Mouse (Mus musculus) CH12.LX (cell line): ENCODE measurements around the gene Rbpms2. TPM values are rescaled to one million over a fixed set of nuclear protein-coding genes. Genes with fewer than 3 reads are reported as not detected.

Experiments used
- DNase-seq: peaks from one replicate; pipeline ENCODE4 v3.0.0-alpha.2; 2013; ENCODE audit errors: extremely low read depth
- H3K27ac ChIP-seq: 2 replicates; pipeline ENCODE4 v1.5.1; 2012; ENCODE audit warnings: low read depth, mild to moderate bottlenecking, control low read depth, moderate library complexity; ENCODE audit not compliant: insufficient read depth
- H3K27me3 ChIP-seq: replicated peaks from 2 replicates; pipeline ENCODE3; 2012; ENCODE audit warnings: inconsistent platforms
- H3K36me3 ChIP-seq, 2 experiments: replicated peaks in 1 of 2; 2 replicates each; pipeline versions ENCODE3 to v1.6.1; 2012; ENCODE audit warnings: inconsistent platforms in 1 of 2, low read length in 1 of 2, mild to moderate bottlenecking in 1 of 2, mixed read lengths in 1 of 2, moderate library complexity in 1 of 2; ENCODE audit not compliant: control insufficient read depth in 1 of 2, insufficient read depth in 1 of 2
- H3K4me1 ChIP-seq, 2 experiments: 2 replicates each; pipeline ENCODE4 v1.6.1; 2012; ENCODE audit warnings: inconsistent platforms in 1 of 2, moderate library complexity in 1 of 2; ENCODE audit not compliant: insufficient read depth in 2 of 2, control insufficient read depth in 1 of 2
- H3K4me2 ChIP-seq: 2 replicates; pipeline ENCODE4 v1.6.1; 2012; ENCODE audit warnings: low read depth, mild to moderate bottlenecking, control low read depth; ENCODE audit not compliant: poor library complexity, insufficient read depth, severe bottlenecking
- H3K4me3 ChIP-seq, 3 experiments: fragments of 150-350 bp in 1 of 3; sonication (generic) in 1 of 3; replicated peaks in 1 of 3; 2 replicates each; pipeline versions ENCODE3 to v1.5.1; 2011 to 2012; ENCODE audit warnings: low read depth in 2 of 3, low read length in 2 of 3, mild to moderate bottlenecking in 2 of 3, moderate library complexity in 2 of 3, control low read depth in 1 of 3, improper control_type of control experiment in 1 of 3, inconsistent platforms in 1 of 3, mixed read lengths in 1 of 3; ENCODE audit not compliant: poor library complexity in 1 of 3
- H3K79me2 ChIP-seq: replicated peaks from 2 replicates; pipeline ENCODE4 v1.6.1; 2012; ENCODE audit warnings: mild to moderate bottlenecking, moderate library complexity; ENCODE audit not compliant: control insufficient read depth, poor library complexity, insufficient read depth, severe bottlenecking; ENCODE audit errors: extremely low read depth
- H3K9ac ChIP-seq: 2 replicates; pipeline ENCODE4 v1.6.1; 2012; ENCODE audit warnings: low read depth, mild to moderate bottlenecking, control low read depth, moderate library complexity; ENCODE audit not compliant: insufficient read depth
- H3K9me3 ChIP-seq: replicated peaks from 2 replicates; pipeline ENCODE3; 2012; ENCODE audit warnings: low read length, inconsistent platforms, mixed read lengths
- BHLHE40 ChIP-seq: IDR thresholded peaks from 2 replicates; pipeline ENCODE4 v1.6.1; 2011; ENCODE audit warnings: mild to moderate bottlenecking, low read depth, low read length, improper control_type of control experiment
- CHD1 ChIP-seq: IDR thresholded peaks from 2 replicates; pipeline ENCODE4 v1.6.1; 2012; ENCODE audit warnings: low read depth, low read length, improper control_type of control experiment, inconsistent platforms
- CHD2 ChIP-seq: IDR thresholded peaks from 2 replicates; pipeline ENCODE4 v1.6.1; 2011; ENCODE audit warnings: low read length, improper control_type of control experiment
- CTCF ChIP-seq, 2 experiments: IDR thresholded peaks in 1 of 2; conservative IDR thresholded peaks in 1 of 2; 2 replicates each; pipeline ENCODE4 v1.5.1; 2011 to 2012; ENCODE audit warnings: low read depth in 2 of 2, low read length in 2 of 2, improper control_type of control experiment in 1 of 2, inconsistent platforms in 1 of 2, mild to moderate bottlenecking in 1 of 2, moderate library complexity in 1 of 2
- E2F4 ChIP-seq: IDR thresholded peaks from 2 replicates; pipeline ENCODE4 v1.6.1; 2011; ENCODE audit warnings: low read depth, low read length, improper control_type of control experiment; ENCODE audit not compliant: insufficient replicate concordance
- GABPA ChIP-seq: IDR thresholded peaks from 2 replicates; pipeline ENCODE4 v1.6.1; 2012; ENCODE audit warnings: low read depth, low read length, improper control_type of control experiment, inconsistent platforms; ENCODE audit not compliant: insufficient replicate concordance
- HCFC1 ChIP-seq: IDR thresholded peaks from 2 replicates; pipeline ENCODE4 v1.6.1; 2012; ENCODE audit warnings: low read depth, mild to moderate bottlenecking, inconsistent platforms, low read length, improper control_type of control experiment
- JUN ChIP-seq: IDR thresholded peaks from 2 replicates; pipeline ENCODE4 v1.6.1; 2011; ENCODE audit warnings: low read depth, mild to moderate bottlenecking, low read length, improper control_type of control experiment, moderate library complexity; ENCODE audit not compliant: insufficient read depth
- JUND ChIP-seq: conservative IDR thresholded peaks from 2 replicates; pipeline ENCODE4 v1.6.1; 2011; ENCODE audit warnings: low read depth, low read length, improper control_type of control experiment
- KAT2A ChIP-seq: IDR thresholded peaks from 2 replicates; pipeline ENCODE4 v1.6.1; 2012; ENCODE audit warnings: low read length, improper control_type of control experiment, inconsistent platforms; ENCODE audit not compliant: insufficient replicate concordance
- MAFK ChIP-seq: IDR thresholded peaks from 2 replicates; pipeline ENCODE4 v1.6.1; 2011; ENCODE audit warnings: low read length, improper control_type of control experiment; ENCODE audit not compliant: insufficient replicate concordance
- MAX ChIP-seq: IDR thresholded peaks from 2 replicates; pipeline ENCODE4 v1.6.1; 2011; ENCODE audit warnings: low read length, improper control_type of control experiment
- MAZ ChIP-seq: IDR thresholded peaks from 2 replicates; pipeline ENCODE4 v1.6.1; 2012; ENCODE audit warnings: low read depth, mild to moderate bottlenecking, inconsistent platforms, low read length, improper control_type of control experiment, moderate library complexity
- MEF2A ChIP-seq: IDR thresholded peaks from 2 replicates; pipeline ENCODE4 v1.6.1; 2014; ENCODE audit warnings: low read depth, mild to moderate bottlenecking, inconsistent platforms, low read length, improper control_type of control experiment, borderline replicate concordance
- MXI1 ChIP-seq: IDR thresholded peaks from 2 replicates; pipeline ENCODE4 v1.6.1; 2011; ENCODE audit warnings: mild to moderate bottlenecking, low read depth, low read length, improper control_type of control experiment
- NELFE ChIP-seq: IDR thresholded peaks from 2 replicates; pipeline ENCODE4 v1.6.1; 2011; ENCODE audit warnings: low read depth, low read length, improper control_type of control experiment
- NRF1 ChIP-seq: IDR thresholded peaks from 2 replicates; pipeline ENCODE4 v1.6.1; 2014; ENCODE audit warnings: low read depth, mild to moderate bottlenecking, inconsistent platforms, low read length, improper control_type of control experiment, moderate library complexity
- RAD21 ChIP-seq: IDR thresholded peaks from 2 replicates; pipeline ENCODE4 v1.6.1; 2011; ENCODE audit warnings: low read depth, mild to moderate bottlenecking, low read length, improper control_type of control experiment, moderate library complexity
- RCOR1 ChIP-seq: conservative IDR thresholded peaks from 2 replicates; pipeline ENCODE4 v1.6.1; 2012; ENCODE audit warnings: low read depth, mild to moderate bottlenecking, inconsistent platforms, low read length, improper control_type of control experiment
- SIN3A ChIP-seq: IDR thresholded peaks from 2 replicates; pipeline ENCODE4 v1.6.1; 2012; ENCODE audit warnings: low read length, improper control_type of control experiment, inconsistent platforms
- SMC3 ChIP-seq: IDR thresholded peaks from 2 replicates; pipeline ENCODE4 v1.6.1; 2011; ENCODE audit warnings: low read depth, low read length, improper control_type of control experiment
- TBP ChIP-seq: conservative IDR thresholded peaks from 2 replicates; pipeline ENCODE4 v1.6.1; 2011; ENCODE audit warnings: low read depth, low read length, improper control_type of control experiment
- TCF12 ChIP-seq: IDR thresholded peaks from 2 replicates; pipeline ENCODE4 v1.6.1; 2014; ENCODE audit warnings: low read depth, mild to moderate bottlenecking, inconsistent platforms, low read length, improper control_type of control experiment
- UBTF ChIP-seq: IDR thresholded peaks from 2 replicates; pipeline ENCODE4 v1.6.1; 2012; ENCODE audit warnings: low read depth, mild to moderate bottlenecking, inconsistent platforms, low read length, improper control_type of control experiment, moderate library complexity
- USF1 ChIP-seq: IDR thresholded peaks from 2 replicates; pipeline ENCODE4 v1.6.1; 2014; ENCODE audit warnings: low read depth, mild to moderate bottlenecking, inconsistent platforms, low read length, improper control_type of control experiment
- ZMIZ1 ChIP-seq: IDR thresholded peaks from 2 replicates; pipeline ENCODE4 v1.6.1; 2012; ENCODE audit warnings: low read depth, mild to moderate bottlenecking, inconsistent platforms, low read length, improper control_type of control experiment
- dilution Hi-C: fragments of 300-500 bp; cut with MboI; formaldehyde crosslinking; loops from 2 replicates; pipeline ENCODE4 v1.14.3; 2020; ENCODE audit warnings: low sequenced_read_pairs; ENCODE audit not compliant: extremely low pct_unique_long_range_greater_than_20kb, extremely low pct_ligation_motif_present
- in situ Hi-C: fragments of 300-500 bp; cut with MboI; formaldehyde crosslinking; loops from 3 replicates; pipeline ENCODE4 v1.14.3; 2019; ENCODE audit warnings: low sequenced_read_pairs, low pct_ligation_motif_present, low pct_unique_long_range_greater_than_20kb, mixed read lengths
- polyA plus RNA-seq: library from polyadenylated mRNA; unstranded; fragments of >175 nt; gene quantifications from 2 replicates; pipeline ENCODE4 v1.2.1, GENCODE M21; 2012; ENCODE audit warnings: low read depth; ENCODE audit not compliant: insufficient read length
- total RNA-seq, 2 experiments: library from RNA; depleted of rRNA; stranded (reverse); fragments of 300-350 nt in 1 of 2; fragments of >200 nt in 1 of 2; gene quantifications; 2 replicates each; pipeline ENCODE4 v1.2.3; 2012 to 2014

Gene Rbpms2
- total and polyA plus RNA-seq, 3 experiments = 0.13 to 0.34 TPM; not detected in 1

GRCm38 (mm10) chr9:65589091-65589490 is 40.4 kb upstream of the Rbpms2 start:
- peaks cover 28 to 51% of the 10 kb centered on the region in 2 experiments for H3K36me3 ChIP-seq
- TF ChIP-seq MEF2A (no peak), TCF12 (no peak), HCFC1 (no peak), SMC3 (no peak), MXI1 (no peak), NELFE (no peak), MAZ (no peak), MAFK (no peak), RCOR1 (no peak), BHLHE40 (no peak), NRF1 (no peak), ZMIZ1 (no peak), CTCF (conservative IDR thresholded peaks at IDR 0.05 in 1 of 2, IDR thresholded peaks at IDR 0.05 in 1 of 2; ENCODE audit: low read depth in 2 of 2, low read length in 2 of 2) (no peak), MAX (no peak), JUND (no peak), SIN3A (no peak), UBTF (no peak)

GRCm38 (mm10) chr9:65592721-65593120 is 36.7 kb upstream of the Rbpms2 start:
- H3K27ac ChIP-seq = no peak overlapping the region
- TF ChIP-seq JUN (no peak), MAZ (no peak), CTCF (conservative IDR thresholded peaks at IDR 0.05 in 1 of 2, IDR thresholded peaks at IDR 0.05 in 1 of 2; ENCODE audit: low read depth in 2 of 2, low read length in 2 of 2) (no peak), TBP (no peak), CHD1 (no peak), KAT2A (no peak), CHD2 (no peak), RAD21 (no peak), SIN3A (no peak), GABPA (no peak), NRF1 (no peak), USF1 (no peak), E2F4 (no peak)
- H3K79me2 ChIP-seq = peaks cover 5% of the 10 kb centered on the region; the same call in 1 of the 2 replicates
- in situ Hi-C loops (no loop called here), dilution Hi-C loops (no loop called here)
- DNase-seq = no peak
- no peak overlapping the region for H3K4me2 ChIP-seq
- H3K27me3 ChIP-seq = no peaks in the 10 kb centered on the region
- peaks cover 6% of the 10 kb centered on the region for H3K9me3 ChIP-seq
- H3K4me1 ChIP-seq = peaks cover 8 to 21% of the 10 kb centered on the region in 2 experiments; a peak in 3 of 4 replicates
- H3K36me3 ChIP-seq = peaks cover 38 to 74% of the 10 kb centered on the region in 2 experiments
- no peak overlapping the region for H3K4me3 ChIP-seq
- H3K9ac ChIP-seq = no peak overlapping the region

More at GRCm38 (mm10) chr9:65589091-65589490, 40.4 kb upstream of the Rbpms2 start:
- in situ Hi-C loops (loop anchor here (10.0 kb wide), 1 partner anchor 144 kb away; no protein-coding TSS in a partner anchor), dilution Hi-C loops (no loop called here)
- no peak overlapping the region for H3K9ac ChIP-seq
- peaks cover 6% of the 10 kb centered on the region for H3K9me3 ChIP-seq
- H3K27me3 ChIP-seq = no peaks in the 10 kb centered on the region
- peaks cover 8 to 25% of the 10 kb centered on the region in 2 experiments; a peak in 3 of 4 replicates for H3K4me1 ChIP-seq
- H3K4me3 ChIP-seq = no peak overlapping the region
- no peak overlapping the region for H3K4me2 ChIP-seq
- DNase-seq = no peak
- no peak overlapping the region for H3K27ac ChIP-seq
- peaks cover 5% of the 10 kb centered on the region; the same call in 1 of the 2 replicates for H3K79me2 ChIP-seq
